Mouse (Mus musculus) CD4-positive naive resting alpha-beta T cell, adult 57 days (primary cell): ENCODE data around the gene Spout1. TPM values are rescaled to one million over a fixed set of nuclear protein-coding genes. Genes with fewer than 3 reads are reported as not detected.

Experiments used
- total RNA-seq: library from RNA; stranded (reverse); gene quantifications from one replicate; pipeline ENCODE4 v1.2.4, GENCODE M21; 2023

Spout1 gene
- 18.8 TPM for total RNA-seq

GRCm38 (mm10) chr2:30177700-30178675, at the start of gene Spout1:
Gene Spout1 (minus strand): TSS chr2:30178459.

GRCm38 (mm10) chr2:30205629-30206357, 27.5 kb upstream of the Spout1 start, which contains the start of gene Kyat1:
Gene Kyat1 (minus strand): TSS chr2:30205847.

GRCm38 (mm10) chr2:30171371-30171996, 6.8 kb downstream of the Spout1 start, which contains the start of gene Endog:
Gene Endog (plus strand): TSS chr2:30171493.

GRCm38 (mm10) chr2:30133613-30134377, 44.5 kb downstream of the Spout1 start, which contains the start of gene Tbc1d13:
Gene Tbc1d13 (plus strand): TSS chr2:30133746.

GRCm38 (mm10) chr2:30124472-30125274, 53.6 kb downstream of the Spout1 start, which contains the start of gene Zer1:
Gene Zer1 (minus strand): TSS chr2:30124585.

Other genes starting within 250 kb of the Spout1 start
- gene Gle1, start 243.0 kb downstream of the Spout1 start, total RNA-seq: 60.2 TPM
- 311 TPM for gene Sptan1, start 212.9 kb downstream of the Spout1 start, total RNA-seq
- 0.33 TPM for gene Wdr34, start 129.6 kb downstream of the Spout1 start, total RNA-seq
- 229 TPM for gene Set, start 121.1 kb downstream of the Spout1 start, total RNA-seq
- gene Pkn3, start 100.8 kb downstream of the Spout1 start, total RNA-seq: 1.5 TPM
- 15.4 TPM for gene Zdhhc12, start 84.8 kb downstream of the Spout1 start, total RNA-seq
- gene Zer1, start 53.9 kb downstream of the Spout1 start, total RNA-seq: 81.1 TPM
- gene Tbc1d13, start 44.7 kb downstream of the Spout1 start, total RNA-seq: 34.4 TPM
- gene Endog, start 7.0 kb downstream of the Spout1 start, total RNA-seq: 17.1 TPM
- 12.3 TPM for gene Kyat1, start 27.4 kb upstream of the Spout1 start, total RNA-seq
- gene Lrrc8a, start 59.3 kb upstream of the Spout1 start, total RNA-seq: 68.0 TPM
- gene Gm28035, start 62.1 kb upstream of the Spout1 start, total RNA-seq: 7.8 TPM
- gene Phyhd1, start 87.7 kb upstream of the Spout1 start, total RNA-seq: 16.5 TPM
- gene Gm28038, start 102.6 kb upstream of the Spout1 start, total RNA-seq: not detected
- 11.0 TPM for gene Dolk, start 107.9 kb upstream of the Spout1 start, total RNA-seq
- 55.5 TPM for gene Nup188, start 107.9 kb upstream of the Spout1 start, total RNA-seq
- 90.2 TPM for gene Sh3glb2, start 180.9 kb upstream of the Spout1 start, total RNA-seq
- 20.2 TPM for gene Miga2, start 185.8 kb upstream of the Spout1 start, total RNA-seq
- gene Dolpp1, start 213.8 kb upstream of the Spout1 start, total RNA-seq: 21.2 TPM
- gene Crat, start 237.4 kb upstream of the Spout1 start, total RNA-seq: 8.7 TPM
- 89.9 TPM for gene Ptpa, start 237.6 kb upstream of the Spout1 start, total RNA-seq